Mouse (Mus musculus): Measurements from ENCODE around the gene Gas6.

Gas6 gene

DNA sequence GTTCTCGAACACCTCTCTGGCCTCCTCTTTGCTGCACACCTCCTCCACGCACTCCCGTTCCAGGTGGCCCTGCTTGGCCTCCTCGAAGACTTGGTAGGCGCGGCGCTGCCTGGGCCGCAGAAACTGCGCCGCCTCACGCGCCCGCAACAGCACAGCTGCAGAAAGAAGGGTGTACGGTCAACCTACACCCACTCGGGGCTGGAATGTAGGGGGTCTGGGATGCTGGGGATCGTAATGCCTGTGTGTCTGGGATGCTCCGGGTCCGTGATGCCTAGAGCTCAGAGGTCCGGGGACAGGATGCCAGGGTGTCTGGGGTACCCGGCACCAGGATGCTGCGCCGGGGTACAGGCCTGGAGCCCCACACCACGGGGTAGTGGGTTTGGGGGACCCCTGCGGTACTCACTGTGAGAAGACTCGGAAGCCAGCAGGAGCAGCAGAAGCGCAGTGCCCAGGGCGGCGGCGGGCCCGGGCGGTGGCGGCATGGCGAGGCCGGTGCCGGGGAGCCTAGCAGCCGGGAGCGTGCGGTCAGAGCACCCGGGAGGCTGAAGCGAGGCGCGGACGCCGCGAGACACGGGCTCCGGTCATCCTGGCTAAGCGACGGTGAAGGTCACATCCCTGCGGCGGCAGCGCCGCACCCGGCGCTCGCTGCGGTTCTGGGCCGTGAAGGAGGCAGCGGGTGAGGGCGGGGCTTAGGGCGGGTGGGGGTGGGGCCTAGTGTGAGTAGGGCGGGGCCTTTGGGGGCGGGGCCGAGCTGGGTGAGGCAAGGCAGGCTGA is at the start of gene Gas6:
TSS of gene Gas6 (minus strand) at position 633 of the 774 bp plus-strand sequence.
- DNase-seq, result peak; percentile 79

DNA sequence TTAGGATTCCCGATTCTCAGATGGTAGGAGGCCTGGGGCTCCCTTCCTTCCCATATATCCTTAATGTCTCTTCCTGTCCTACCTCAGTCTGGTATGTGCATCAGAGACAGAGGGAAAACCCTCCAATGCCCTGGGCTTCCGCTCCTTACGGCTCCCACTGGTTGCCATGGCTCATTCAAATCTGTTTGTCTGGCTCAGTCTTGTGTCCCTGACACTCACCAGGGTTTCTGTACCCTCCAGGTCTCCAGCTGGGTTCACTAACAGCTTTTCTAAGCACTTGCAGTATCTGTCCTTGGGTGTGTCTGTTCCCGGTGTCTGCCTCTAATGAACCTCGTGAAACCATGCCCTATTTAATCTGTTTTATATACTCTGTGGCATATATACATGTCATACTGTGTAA is 47.2 kb upstream of the Gas6 start:
- no peak for DNase-seq

DNA sequence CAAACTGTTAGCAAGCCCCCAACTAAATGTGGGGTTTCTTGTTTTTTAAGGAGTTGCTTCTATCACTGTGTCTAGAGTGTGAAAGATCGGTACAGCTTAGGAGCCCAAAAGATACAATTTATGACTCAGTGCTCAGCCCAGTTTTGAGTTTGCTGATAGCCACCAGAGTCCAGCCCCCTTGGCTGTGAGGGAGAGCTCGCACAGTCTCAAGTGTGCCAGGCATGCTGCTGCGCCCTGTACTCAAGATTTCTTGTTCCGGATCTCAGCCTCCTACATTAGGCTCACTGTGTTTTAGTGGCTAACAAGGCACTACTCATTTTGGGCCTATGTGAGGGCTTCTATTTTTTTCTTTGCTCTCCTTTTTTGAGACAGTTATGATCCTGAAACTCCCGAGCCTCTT is 45.8 kb upstream of the Gas6 start:
- DNase-seq, result no peak

DNA sequence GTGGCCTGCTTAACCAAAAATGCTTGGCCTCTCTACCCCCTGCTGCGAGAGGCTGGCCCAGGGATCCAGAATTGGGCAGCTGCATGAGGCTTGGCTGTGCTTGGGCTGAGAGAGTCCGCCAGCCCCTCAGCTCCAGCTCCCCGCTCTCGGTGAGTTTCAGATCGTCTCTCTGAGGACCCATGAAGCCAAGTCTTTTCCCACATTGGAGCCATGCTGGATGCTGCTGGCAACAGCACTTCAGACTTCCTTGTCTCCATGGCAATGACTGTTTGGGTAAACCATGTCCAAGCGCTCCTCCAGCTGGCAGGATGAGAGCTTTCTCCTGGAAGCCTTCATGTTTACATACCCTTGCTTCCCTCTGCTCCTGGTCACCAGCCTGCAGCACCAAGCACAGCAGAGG is 44.5 kb upstream of the Gas6 start:
- DNase-seq, result no peak

DNA sequence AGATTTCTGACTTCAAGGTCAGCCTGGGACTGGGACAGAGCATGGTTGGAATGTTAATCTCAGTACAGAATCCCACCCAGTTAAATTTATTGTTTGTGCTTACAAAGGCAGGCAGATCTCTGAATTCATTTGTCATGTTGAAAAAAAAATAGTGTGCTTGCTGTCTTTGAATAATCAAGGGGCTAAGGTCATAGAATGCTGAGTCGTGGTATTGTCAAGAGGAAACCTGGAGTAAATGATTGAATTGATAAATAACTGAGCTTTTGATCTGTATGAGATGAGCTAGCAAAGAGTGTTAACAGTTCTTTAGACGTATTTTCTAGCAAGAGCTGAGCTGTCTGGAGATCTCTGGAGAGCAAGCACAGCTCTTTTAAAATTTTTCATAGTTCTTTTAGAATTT is 42.8 kb upstream of the Gas6 start:
- DNase-seq, result no peak

DNA sequence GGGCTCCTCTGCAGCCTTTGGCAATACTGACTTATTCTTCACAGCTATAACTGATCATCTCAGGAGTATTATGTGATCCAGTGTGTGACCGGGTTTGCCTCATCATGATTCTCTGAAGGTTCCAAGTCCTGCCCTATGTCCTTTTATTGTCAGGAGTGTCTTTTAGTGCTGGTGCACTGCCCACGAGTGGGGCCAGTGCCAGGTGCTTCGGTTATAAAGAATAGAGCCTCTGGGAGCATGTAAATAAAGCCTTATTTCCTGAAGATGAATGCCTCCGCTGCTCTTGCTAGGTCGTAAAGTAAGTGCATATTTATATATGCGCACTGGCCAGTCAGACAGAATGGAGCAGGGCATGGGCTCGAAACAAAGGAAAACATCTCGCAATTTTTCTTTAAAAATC is 38.8 kb upstream of the Gas6 start:
- DNase-seq, result no peak

DNA sequence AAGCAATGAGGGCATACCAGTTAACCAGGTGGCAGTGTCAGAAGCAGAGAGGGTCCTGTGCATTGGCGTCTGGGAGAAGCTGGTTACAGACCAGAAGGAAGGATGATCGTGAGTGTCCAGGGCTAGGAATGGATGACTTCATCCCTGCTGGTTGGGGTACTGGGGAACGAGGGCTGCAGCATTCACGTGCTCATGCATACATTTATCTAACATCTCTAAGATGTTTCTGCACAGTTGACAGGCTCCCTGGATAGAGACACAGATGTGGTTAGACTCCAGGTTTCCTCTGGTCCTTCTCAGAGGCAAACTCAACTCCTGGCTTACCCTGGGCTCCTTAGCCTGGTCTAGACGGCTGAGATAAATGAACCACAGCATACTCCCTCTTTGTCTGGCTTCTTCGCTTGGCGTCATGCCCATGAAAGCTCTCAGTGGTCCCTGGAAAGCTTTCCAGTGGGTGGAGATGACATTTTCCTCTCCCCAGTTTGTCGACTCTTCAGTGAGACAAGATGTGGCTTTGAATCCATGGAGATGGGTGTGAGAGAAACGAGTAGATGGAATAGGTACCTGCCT is 37.4 kb upstream of the Gas6 start:
- no peak for DNase-seq

DNA sequence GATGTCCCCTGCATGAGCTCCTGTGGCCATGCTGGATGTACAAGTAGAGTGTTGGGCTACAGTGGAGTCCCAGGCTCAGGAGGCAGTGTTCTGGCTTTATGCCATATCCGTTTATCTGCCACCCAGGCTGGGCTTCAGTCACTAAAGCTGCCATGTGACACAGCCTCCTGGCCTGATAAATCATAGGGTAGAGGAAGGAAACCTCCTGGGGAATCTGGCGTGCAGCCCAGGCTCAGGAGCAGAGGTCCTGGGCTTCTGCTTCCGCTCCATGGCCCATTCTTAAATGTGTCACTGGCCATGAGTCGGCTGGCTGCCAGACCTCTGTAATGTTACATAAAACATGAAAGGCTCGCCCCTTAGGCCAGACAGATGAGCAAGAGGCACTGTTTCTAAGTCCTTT is 36.7 kb upstream of the Gas6 start:
- DNase-seq, result peak; percentile 96

DNA sequence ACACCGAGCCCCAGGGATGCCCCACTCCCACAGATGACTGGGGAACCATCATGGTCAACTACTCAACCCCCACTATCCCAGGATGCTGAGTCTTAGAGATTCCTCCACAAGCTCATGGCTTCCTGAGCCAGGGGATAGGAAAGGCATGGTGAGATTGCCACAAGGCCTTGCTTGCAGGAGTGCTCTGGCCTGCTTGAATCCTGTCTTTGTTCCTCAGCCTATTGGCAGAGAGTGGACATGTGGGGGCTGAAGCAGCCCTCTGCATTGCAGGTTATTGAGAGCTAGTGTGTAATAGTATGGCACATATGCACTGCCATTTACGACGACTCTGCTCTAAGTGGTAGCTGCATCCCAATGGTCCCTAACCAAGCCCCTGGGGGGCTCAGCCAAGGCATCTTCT is 36.1 kb upstream of the Gas6 start:
- DNase-seq, result no peak

DNA sequence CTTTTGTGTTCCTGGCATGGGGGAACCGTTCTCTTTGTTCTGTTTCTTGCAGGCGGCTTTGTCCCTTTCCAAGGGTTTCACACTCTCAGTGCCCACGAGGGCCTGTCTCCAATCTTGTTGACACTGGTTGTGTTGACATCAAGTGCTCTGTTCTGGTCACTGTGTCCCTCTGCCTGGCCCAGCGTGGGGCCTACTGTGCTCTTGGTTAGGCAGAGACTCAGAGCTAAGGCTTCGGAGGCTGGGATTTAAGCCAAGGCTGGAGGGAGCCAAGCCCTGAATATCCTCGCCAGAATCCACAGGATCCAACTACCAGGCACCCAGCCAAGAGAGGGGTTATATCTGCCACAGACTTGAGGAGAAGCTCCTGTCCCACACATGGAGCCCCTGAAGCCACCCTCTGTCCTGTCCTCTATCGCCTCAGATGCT is 35.6 kb upstream of the Gas6 start:
- DNase-seq, result peak; percentile 94

DNA sequence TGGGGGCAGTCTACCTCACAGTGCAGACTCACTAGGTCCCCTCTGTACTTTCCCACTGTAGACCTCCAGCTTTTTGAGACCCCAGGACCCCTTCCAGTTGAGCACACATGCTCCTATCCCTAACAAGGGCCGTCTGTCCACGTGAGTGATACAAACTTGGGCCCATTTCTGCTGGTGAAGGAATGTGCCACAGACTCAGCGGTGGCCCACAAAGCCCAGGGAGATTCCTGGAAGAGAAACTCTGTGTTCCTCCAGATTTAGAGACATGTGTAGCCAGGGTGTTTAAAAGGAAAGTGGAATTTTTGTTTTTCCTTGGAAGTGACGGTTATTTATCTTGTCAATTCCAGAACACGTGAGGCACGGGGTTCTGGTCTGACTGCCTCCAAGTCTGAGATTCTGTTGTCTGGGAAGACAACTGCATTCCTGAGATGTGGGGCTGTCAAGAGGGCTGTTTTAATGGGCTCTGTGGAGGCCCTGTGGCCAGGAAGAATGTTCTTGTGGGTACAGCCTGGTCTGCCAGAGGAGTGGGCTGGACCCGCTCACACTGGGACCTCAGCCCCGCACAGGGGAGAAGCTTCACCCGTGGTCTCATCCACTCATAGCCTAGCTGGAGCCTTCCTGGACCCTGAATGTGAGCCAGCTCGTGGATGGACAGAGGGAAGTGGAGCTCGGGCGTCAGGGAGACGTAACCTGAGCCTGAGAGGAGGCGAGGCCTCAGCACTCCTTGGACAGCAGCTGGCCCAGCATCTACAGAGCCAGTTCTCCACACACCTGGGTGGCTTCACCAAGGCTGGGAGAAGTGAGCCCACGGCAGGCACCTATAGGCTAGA is 34.9 kb upstream of the Gas6 start:
- no peak for DNase-seq

DNA sequence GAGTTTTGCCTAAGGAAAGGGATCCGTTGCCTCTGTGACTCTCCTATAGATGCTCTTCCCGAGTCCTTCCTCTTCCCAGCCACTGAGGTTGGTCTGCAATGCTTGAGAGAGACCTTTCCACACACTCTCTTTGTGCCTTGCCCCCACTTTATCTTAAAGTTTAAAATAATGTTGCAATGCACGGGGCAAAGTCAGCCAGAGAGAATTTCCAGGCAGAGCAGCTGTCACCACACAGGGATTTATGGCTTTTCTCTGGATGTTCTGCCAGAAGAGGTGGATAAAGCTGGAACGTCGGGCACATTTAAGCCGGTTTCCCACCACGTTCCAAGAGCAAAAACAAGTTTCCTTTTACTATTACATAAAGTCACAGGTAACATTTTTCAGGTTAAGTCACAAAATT is 27.1 kb upstream of the Gas6 start:
- DNase-seq, result no peak

DNA sequence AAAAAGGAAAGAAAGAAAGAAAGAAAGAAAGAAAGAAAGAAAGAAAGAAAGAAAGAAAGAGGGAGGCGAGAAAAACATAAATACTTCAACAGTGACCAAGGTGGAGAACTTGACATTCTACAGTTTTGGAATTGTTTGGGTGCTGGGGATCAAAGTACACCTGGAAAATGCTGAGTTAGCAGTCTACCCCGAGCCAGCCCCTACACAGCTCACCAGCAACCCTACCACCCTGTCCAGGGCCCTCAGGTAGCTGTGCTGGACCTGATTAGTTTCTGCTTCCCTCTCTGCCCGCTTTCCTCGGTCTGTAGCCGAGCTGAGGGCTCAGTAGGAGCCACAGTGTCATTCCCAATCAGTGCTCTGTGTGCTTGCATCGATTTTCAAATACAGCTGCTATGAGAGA is 26.1 kb upstream of the Gas6 start:
- no peak for DNase-seq

DNA sequence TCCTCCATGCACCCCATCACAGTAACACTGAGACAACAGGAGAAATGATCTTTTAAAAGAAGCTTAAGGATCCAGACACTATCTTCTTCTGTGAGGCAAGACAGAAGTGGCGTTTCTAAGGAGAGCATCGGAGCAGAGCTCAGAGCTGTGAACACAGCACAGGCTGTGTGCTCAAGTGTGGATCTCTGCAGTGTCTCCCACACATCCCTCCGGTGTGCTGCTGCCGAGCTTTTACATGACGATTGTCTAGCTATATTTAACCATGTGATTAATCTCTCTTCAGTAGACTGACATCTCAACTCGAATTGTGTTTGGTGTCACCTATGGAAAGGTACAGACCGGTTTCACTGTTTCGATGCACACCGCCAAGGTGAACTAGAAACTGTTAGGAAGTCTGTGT is 25.2 kb upstream of the Gas6 start:
- DNase-seq, result no peak

DNA sequence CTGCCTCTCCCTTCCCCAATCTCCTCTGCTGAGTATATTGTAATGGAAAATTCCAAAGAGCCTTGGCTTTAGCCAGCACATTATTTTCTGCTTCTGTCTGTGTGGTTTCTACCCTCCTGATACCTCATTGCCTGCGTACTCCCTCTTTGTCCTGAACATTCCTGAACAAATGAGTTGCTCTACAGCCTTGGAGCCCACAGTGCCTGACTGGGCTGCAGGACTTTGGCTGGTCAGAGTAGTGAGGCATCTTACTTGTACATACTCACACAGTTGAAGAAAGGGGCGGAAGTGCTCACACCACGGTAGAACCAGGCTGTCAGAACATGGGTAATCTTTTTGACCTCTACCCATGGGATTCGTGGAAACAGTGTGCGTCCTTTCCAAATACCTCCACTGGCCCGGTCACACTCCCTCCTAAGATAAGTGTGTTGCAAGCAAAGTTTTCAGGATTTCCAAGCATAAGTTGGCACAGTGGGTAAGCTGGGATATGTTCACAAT is 23.0 kb upstream of the Gas6 start:
- DNase-seq, result no peak

DNA sequence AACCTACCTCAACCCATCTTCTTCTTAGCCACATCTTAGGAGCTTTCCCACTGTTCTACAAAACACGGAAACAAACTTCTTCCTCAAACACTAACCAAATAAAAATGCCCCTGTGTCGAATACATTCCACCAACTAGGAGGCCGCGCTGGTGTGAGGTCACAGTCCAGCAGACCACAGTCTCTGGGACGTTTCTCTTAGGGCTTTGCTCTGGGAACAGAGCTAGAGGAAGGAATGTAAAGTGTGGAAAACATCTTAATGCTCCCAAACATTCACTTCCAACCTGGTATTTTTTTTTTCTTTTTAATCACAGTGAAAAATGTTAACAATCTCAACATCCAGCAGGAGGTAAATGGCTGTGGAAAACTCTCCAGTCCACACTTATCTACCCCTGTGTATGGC is 22.4 kb upstream of the Gas6 start:
- DNase-seq, result no peak

DNA sequence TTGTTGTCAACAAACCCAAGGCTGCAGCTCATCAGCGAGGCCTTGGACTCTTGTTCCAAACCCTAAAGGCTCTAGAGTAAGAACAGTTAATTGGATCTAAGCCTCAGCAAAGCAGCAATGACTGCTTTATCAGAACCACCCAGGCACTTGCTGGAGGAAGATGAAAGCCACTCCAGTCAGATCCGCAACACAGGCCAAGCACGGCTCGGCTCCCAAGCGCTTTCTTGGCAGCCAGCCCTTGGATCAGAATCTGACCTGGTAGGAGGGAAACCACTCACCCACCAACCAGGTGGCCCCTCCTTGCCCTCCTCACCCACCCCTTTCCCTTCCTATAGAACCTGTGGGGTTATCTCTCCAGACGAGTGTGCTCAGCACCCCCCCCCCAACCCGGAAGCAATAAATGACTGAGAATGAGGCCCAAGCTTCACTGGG is 21.7 kb upstream of the Gas6 start:
- DNase-seq, result peak; percentile 58

DNA sequence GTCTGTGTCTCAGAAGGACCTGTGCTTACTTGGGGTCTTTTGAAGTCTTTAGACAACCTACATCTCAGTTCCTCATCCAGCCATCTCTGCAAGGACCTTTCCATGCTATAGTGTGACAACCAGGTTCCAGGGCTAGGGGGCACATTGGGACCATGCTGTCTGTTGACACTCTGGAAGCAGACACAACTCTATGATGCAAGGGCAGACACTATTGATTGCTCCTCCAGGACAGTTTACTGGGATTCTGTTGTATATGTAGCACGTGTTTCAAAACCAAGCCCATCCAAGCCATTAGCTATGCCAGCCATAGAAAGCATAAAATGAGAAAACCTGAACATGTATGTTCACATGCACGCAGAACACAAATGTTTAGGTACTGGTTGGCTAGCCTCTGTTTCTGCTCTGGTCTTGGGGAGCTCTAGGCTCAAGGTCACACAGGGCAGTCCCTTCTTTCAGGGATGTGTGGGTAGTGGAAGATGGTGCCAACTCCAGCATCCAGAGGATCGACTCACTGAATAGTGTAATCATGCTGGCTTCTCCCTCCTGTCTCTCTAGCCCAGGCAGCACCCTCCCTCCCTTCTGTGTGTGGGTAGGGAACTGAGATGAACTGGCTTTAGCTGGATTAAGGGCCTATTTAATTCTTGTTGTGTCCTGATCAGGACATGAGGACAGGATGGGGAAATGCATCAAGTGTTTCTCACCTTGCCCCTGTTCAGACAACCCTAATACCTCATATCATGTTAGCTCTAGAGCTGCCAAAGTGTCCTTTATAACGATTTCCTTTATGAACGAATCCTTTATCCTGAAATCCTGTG is 19.5 kb upstream of the Gas6 start:
- DNase-seq, result no peak

DNA sequence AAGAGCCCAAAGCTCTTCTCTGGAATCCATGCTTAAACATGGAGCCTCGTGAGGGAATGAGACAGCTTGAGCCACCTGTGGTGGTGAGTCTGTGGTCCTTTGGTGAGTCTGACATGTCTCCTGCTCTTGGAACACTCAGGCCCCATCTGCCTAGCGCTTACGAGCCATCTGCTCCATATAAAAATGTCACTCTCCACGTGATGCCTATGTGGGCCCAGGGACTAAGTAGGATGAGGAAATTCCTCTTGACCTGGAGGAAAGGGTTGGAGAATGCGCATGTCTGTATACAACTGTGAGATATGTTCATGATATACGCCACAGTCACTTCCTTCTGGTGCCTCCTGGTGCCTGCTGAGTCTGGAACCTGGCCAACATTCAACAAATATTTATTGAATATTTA is 18.4 kb upstream of the Gas6 start:
- DNase-seq, result peak; percentile 90

DNA sequence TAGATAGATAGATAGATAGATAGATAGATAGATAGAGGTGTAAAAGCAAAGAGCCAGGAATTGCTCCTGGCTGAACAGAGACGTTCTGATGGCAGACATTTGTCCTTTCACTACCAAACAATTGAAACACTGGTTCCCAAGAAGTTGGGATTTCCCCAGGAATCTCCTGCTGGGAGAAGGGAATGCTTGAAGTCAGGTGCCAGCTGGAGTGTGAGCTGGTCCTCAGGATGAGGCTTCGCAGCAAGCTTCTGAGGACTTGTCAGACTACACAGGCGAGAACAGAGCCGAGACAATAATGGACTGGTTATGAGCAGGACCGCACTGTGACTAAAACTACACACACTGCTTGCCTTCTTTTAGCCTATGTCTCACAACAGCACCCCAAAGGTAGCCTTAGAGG is 17.7 kb upstream of the Gas6 start:
- DNase-seq, result peak; percentile 74

DNA sequence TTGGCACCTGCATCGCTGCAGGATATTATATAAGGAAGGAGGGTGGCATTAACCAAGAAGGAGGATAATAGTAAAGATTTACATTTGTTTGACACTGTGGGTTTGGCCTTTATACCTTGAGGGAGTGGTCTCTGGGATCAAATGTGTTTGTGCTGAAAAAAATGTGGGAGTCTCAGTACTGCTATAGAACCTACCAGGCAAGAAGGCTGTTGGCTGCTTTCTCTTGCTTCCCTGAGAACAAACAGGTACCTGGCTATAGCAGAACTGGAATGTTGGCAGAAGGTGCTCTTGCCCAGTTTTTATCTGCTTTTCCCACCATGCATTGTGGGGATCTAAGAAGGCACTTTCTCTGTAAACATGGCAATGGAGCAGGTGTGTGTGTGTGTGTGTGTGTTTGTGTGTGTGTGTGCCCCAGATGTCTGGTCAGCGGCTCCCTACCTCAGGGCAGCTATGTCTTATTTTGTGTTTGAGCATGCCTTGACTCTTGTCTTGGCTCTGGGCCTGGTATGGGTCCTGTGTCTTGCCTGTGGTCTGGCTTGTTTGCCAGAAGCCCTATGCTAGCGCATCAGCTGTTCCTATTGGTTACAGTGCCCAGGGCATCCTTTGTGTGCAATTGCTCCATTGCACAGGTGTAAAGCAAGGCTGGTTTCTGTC is 13.1 kb upstream of the Gas6 start:
- no peak for DNase-seq

DNA sequence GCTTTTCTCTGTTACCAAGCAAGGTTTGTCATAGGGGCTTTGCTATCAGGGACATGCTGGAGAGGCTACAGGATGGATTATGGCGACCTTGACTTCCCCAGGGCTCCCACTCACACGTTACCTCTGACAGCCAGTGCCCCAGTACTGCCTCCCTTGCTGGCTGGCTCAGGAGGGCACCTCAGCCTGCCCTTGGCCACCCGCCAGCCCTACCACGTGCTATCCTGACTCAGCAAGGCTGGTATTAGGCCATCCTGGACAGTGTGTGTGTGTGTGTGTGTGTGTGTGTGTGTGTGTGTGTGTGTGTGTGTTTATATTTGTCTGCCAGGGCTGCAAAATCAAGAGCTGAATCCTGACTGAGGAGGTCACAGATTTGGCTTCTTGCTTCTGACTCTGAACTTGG is 12.6 kb upstream of the Gas6 start:
- no peak for DNase-seq

Data from cerebellum, adult 11-12 months (tissue).